Mouse (Mus musculus) liver, embryonic 13.5 days (tissue): Measurements from ENCODE around the gene Sgsm3. TPM values are rescaled to one million over a fixed set of nuclear protein-coding genes. Genes with fewer than 3 reads are reported as not detected.

Experiments
- ATAC-seq: fragments of 200-750 bp; cut with Nextera tagmentation; 2 replicates; pipeline ENCODE4 v1.8.0; 2017; ENCODE audit warnings: low read depth, mild to moderate bottlenecking, moderate number of reproducible peaks, moderate library complexity
- DNase-seq: peaks from one replicate; pipeline ENCODE4 v3.0.0; 2022
- H3K27ac ChIP-seq: fragments of 300-500 bp; sonication (generic); 2 replicates; pipeline ENCODE4 v1.5.1; 2015; ENCODE audit warnings: moderate library complexity, mild to moderate bottlenecking, inconsistent platforms
- H3K27me3 ChIP-seq: fragments of 300-500 bp; sonication (generic); 2 replicates; pipeline ENCODE4 v1.6.1; 2015; ENCODE audit warnings: mild to moderate bottlenecking, inconsistent platforms
- H3K36me3 ChIP-seq: fragments of 300-500 bp; sonication (generic); 2 replicates; pipeline ENCODE4 v1.6.1; 2015; ENCODE audit warnings: mild to moderate bottlenecking, inconsistent platforms
- H3K4me1 ChIP-seq: fragments of 300-500 bp; sonication (generic); replicated peaks from 2 replicates; pipeline ENCODE4 v1.6.1; 2015; ENCODE audit warnings: inconsistent platforms
- H3K4me2 ChIP-seq: fragments of 300-500 bp; sonication (generic); 2 replicates; pipeline ENCODE4 v1.6.1; 2015; ENCODE audit warnings: inconsistent platforms, mild to moderate bottlenecking, moderate library complexity
- H3K4me3 ChIP-seq: fragments of 300-500 bp; sonication (generic); replicated peaks from 2 replicates; pipeline ENCODE4 v1.5.1; 2015; ENCODE audit warnings: mild to moderate bottlenecking, inconsistent platforms
- H3K9ac ChIP-seq: fragments of 300-500 bp; sonication (generic); 2 replicates; pipeline ENCODE4 v1.6.1; 2015; ENCODE audit warnings: mild to moderate bottlenecking, inconsistent platforms
- H3K9me3 ChIP-seq: fragments of 300-500 bp; sonication (generic); replicated peaks from 2 replicates; pipeline ENCODE4 v1.6.1; 2016; ENCODE audit warnings: inconsistent platforms
- WGBS: fragments of 180-500 bp; shearing (Covaris S2); methylation state at CpG from one replicate; pipeline ENCODE4 v1.1.7; 2015; ENCODE audit not compliant: insufficient replicate concordance; 5-methylcytosine and 5-hydroxymethylcytosine counted together
- polyA plus RNA-seq: library from polyadenylated mRNA; unstranded; fragments of >200 nt; fragmentation: Nextera tagmentation; extraction: Ambion mirVana; gene quantifications from 2 replicates; pipeline ENCODE4 v1.2.1, GENCODE M21; 2015

Gene Sgsm3
- polyA plus RNA-seq, 1 experiment from 2014 or later, result 12.9 TPM

GRCm38 (mm10) chr15:81010114-81010513, 32.5 kb downstream of the Sgsm3 start:
- WGBS, result 83% methylated on average over 7 of the region's 7 CpGs
- no peak overlapping the region for H3K9ac ChIP-seq
- no peaks in the 10 kb centered on the region for H3K4me1 ChIP-seq
- DNase-seq (no peak), ATAC-seq (no peak)
- H3K4me2 ChIP-seq, result no peak overlapping the region
- no peaks in the 10 kb centered on the region for H3K9me3 ChIP-seq
- no peak overlapping the region for H3K27ac ChIP-seq
- peaks cover 44% of the 10 kb centered on the region for H3K36me3 ChIP-seq
- H3K27me3 ChIP-seq, result no peaks in the 10 kb centered on the region
- H3K4me3 ChIP-seq, result no peak overlapping the region

DNA sequence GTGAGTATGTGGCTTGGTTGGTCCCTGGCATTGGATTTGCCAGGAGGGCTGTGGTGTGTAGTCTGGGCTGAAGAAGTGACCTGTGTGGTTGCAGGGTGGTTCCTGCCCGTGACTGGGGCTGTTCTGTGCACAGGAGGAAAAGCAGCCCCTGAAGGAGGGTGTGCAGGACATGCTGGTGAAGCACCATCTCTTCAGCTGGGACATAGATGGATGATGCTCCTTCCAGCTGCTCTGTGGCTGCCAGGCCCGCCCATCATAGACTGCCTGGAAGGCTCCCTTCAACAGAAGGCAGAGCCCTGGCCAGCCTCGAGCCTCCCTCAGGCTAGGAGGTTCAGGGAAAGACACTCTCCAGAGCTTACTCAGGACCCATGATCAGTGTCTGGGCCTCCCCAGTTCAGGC, 34.0 kb downstream of the Sgsm3 start:
- no peaks in the 10 kb centered on the region for H3K9me3 ChIP-seq
- H3K4me1 ChIP-seq, result no peaks in the 10 kb centered on the region
- H3K36me3 ChIP-seq, result peaks cover 55% of the 10 kb centered on the region
- no peak overlapping the region for H3K4me3 ChIP-seq
- no peak overlapping the region for H3K9ac ChIP-seq
- WGBS, result 55% methylated on average over 3 of the region's 3 CpGs
- ATAC-seq (no peak), DNase-seq (no peak)
- no peak overlapping the region for H3K27ac ChIP-seq
- H3K4me2 ChIP-seq, result no peak overlapping the region
- no peaks in the 10 kb centered on the region for H3K27me3 ChIP-seq

GRCm38 (mm10) chr15:81012359-81012758, 34.8 kb downstream of the Sgsm3 start:
- DNase-seq, result no peak
- Histone ChIP-seq H3K9me3 (no peaks in the 10 kb centered on the region), H3K36me3 (peaks cover 58% of the 10 kb centered on the region), H3K9ac (no peak overlapping the region), H3K27ac (no peak overlapping the region), H3K4me3 (no peak overlapping the region), H3K4me2 (no peak overlapping the region), H3K4me1 (no peaks in the 10 kb centered on the region), H3K27me3 (no peaks in the 10 kb centered on the region)
- ATAC-seq, result no peak
- WGBS, result 77% methylated on average over 4 of the region's 4 CpGs

DNA sequence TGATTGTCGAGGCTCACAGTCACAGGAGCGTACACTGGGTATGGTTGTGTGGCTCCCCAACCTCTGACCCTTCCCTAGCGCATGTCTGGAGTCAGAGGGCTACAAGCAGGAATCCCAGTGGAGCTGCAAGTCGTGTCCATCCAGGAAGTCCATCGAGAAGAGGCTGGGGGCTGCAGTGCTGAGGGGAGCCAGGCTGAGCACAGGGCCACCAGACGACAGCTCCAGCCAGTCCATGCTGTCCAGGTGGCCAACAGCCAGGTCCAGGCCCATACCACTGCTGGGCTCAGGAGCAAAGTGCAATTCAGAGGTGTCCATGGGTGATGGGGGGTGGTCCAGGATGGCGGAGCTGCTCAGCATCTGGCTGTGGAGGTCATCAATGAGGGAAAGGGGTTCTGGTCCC, 35.6 kb downstream of the Sgsm3 start:
- H3K27ac ChIP-seq, result no peak overlapping the region
- 75% methylated on average over 7 of the region's 7 CpGs for WGBS
- no peak overlapping the region for H3K4me2 ChIP-seq
- H3K27me3 ChIP-seq, result no peaks in the 10 kb centered on the region
- no peak overlapping the region for H3K4me3 ChIP-seq
- H3K9ac ChIP-seq, result no peak overlapping the region
- ATAC-seq, result no peak
- no peaks in the 10 kb centered on the region for H3K9me3 ChIP-seq
- H3K36me3 ChIP-seq, result peaks cover 64% of the 10 kb centered on the region
- no peaks in the 10 kb centered on the region for H3K4me1 ChIP-seq
- no peak for DNase-seq

- H3K9ac ChIP-seq, result no peak overlapping the region
- no peak overlapping the region for H3K4me3 ChIP-seq
- no peaks in the 10 kb centered on the region for H3K4me1 ChIP-seq
- 57% methylated on average over 5 of the region's 5 CpGs for WGBS
- ATAC-seq (no peak), DNase-seq (no peak)
- H3K9me3 ChIP-seq, result no peaks in the 10 kb centered on the region
- H3K4me2 ChIP-seq, result no peak overlapping the region
- peaks cover 74% of the 10 kb centered on the region for H3K36me3 ChIP-seq
- no peak overlapping the region for H3K27ac ChIP-seq
- no peaks in the 10 kb centered on the region for H3K27me3 ChIP-seq
These were observed 37.6 kb downstream of the Sgsm3 start for GRCm38 (mm10) chr15:81015068-81015744.

DNA sequence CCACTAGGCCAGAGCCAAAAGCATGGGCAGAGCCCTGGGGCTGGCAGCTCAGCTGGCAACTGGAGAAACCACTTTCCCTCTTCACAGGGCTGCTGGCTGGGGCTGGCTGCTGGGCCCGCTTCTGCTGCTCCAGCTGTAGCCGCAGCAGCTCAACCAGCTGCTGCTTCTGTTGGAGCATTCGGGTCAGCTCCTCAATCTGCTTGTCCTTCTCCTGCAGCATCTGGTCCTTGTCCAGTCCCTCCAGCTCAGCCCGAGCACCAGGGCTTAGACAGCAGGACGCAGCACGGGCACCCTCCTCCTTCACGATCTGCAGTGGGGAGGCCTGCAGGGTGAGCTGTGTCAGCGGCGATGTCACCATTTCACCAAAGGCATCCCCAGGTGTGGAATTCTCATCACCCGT, 38.9 kb downstream of the Sgsm3 start:
- peaks cover 64% of the 10 kb centered on the region for H3K36me3 ChIP-seq

GRCm38 (mm10) chr15:81017308-81017707, 39.7 kb downstream of the Sgsm3 start:
- no peak overlapping the region for H3K4me2 ChIP-seq
- H3K4me1 ChIP-seq, result peaks cover 16% of the 10 kb centered on the region
- no peak overlapping the region for H3K9ac ChIP-seq
- no peaks in the 10 kb centered on the region for H3K9me3 ChIP-seq
- WGBS, result 87% methylated on average over 7 of the region's 7 CpGs
- no peaks in the 10 kb centered on the region for H3K27me3 ChIP-seq
- no peak overlapping the region for H3K4me3 ChIP-seq
- H3K27ac ChIP-seq, result no peak overlapping the region
- peaks cover 59% of the 10 kb centered on the region for H3K36me3 ChIP-seq
- no peak for DNase-seq
- ATAC-seq, result no peak

More for the DNA sequence above, 38.9 kb downstream of the Sgsm3 start:
- 85% methylated on average over 10 of the region's 10 CpGs for WGBS
- H3K4me3 ChIP-seq, result no peak overlapping the region
- ATAC-seq (no peak), DNase-seq (no peak)
- H3K27ac ChIP-seq, result no peak overlapping the region
- H3K4me2 ChIP-seq, result no peak overlapping the region
- H3K27me3 ChIP-seq, result no peaks in the 10 kb centered on the region
- H3K9me3 ChIP-seq, result no peaks in the 10 kb centered on the region
- H3K4me1 ChIP-seq, result peaks cover 10% of the 10 kb centered on the region; the same call in 1 of the 2 replicates
- H3K9ac ChIP-seq, result no peak overlapping the region

- peaks cover 28% of the 10 kb centered on the region for H3K4me1 ChIP-seq
These were observed 43.8 kb downstream of the Sgsm3 start for GRCm38 (mm10) chr15:81021377-81021776.

DNA sequence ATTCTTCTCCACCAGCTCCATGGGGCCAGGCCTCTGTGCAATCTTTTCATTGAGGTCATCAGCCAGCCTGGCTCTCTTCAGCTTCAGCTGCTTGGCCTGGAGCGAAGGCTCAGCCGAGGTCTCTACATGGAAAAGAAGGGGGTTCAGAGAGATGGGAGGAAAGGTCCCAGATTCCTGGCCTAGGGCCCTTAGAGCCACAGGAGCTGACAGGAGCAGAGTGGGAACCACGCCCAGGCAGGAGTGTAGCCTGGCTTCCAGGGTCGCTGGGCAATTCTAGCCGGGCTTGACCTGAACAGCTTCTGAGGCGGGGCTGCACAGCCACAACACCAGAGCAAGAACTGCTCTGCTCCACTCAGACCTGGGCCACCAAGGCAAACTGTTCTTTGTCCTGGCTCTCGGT, 44.9 kb downstream of the Sgsm3 start:
- Histone ChIP-seq H3K9me3 (no peaks in the 10 kb centered on the region), H3K27ac (peak overlapping the region; percentile 14; the same call in 1 of the 2 replicates), H3K4me1 (peaks cover 39% of the 10 kb centered on the region), H3K27me3 (no peaks in the 10 kb centered on the region), H3K4me2 (no peak overlapping the region), H3K4me3 (no peak overlapping the region), H3K36me3 (peaks cover 22% of the 10 kb centered on the region), H3K9ac (no peak overlapping the region)
- no peak for DNase-seq
- ATAC-seq, result no peak
- WGBS, result 63% methylated on average over 7 of the region's 7 CpGs

More at GRCm38 (mm10) chr15:81021377-81021776, 43.8 kb downstream of the Sgsm3 start:
- H3K4me2 ChIP-seq, result no peak overlapping the region
- H3K27ac ChIP-seq, result no peak overlapping the region; the same call in 1 of the 2 replicates
- no peaks in the 10 kb centered on the region for H3K9me3 ChIP-seq
- H3K4me3 ChIP-seq, result no peak overlapping the region
- peaks cover 28% of the 10 kb centered on the region for H3K36me3 ChIP-seq
- ATAC-seq (peak; percentile 47), DNase-seq (peak; percentile 27)
- WGBS, result 20% methylated on average over 6 of the region's 6 CpGs
- no peak overlapping the region for H3K9ac ChIP-seq
- H3K27me3 ChIP-seq, result no peaks in the 10 kb centered on the region

DNA sequence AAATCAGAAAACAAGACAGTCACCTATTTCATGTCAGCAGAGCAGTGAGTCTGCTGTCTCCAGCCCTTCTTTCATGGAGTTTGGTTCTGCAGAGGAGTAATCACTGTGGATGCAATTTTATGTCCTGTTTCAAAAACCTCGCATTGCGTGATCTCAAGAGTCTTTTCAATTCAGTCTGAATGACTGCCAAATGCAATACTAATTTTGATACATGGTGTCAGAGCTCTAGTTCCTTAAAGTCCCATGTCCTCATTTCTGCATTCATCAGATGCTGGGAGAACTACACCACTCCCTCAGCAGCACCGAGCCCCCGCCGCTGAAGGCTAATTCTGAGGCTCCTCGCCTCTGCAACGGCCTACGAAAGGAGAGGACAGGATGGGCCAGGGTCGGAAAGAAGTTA, 46.3 kb downstream of the Sgsm3 start:
- H3K36me3 ChIP-seq, result peaks cover 10% of the 10 kb centered on the region
- H3K27ac ChIP-seq, result no peak overlapping the region
- no peak overlapping the region for H3K4me2 ChIP-seq
- ATAC-seq (no peak), DNase-seq (no peak)
- peaks cover 53% of the 10 kb centered on the region for H3K4me1 ChIP-seq
- H3K9me3 ChIP-seq, result no peaks in the 10 kb centered on the region
- WGBS, result 85% methylated on average over 9 of the region's 9 CpGs
- no peaks in the 10 kb centered on the region for H3K27me3 ChIP-seq
- H3K9ac ChIP-seq, result no peak overlapping the region
- no peak overlapping the region for H3K4me3 ChIP-seq

DNA sequence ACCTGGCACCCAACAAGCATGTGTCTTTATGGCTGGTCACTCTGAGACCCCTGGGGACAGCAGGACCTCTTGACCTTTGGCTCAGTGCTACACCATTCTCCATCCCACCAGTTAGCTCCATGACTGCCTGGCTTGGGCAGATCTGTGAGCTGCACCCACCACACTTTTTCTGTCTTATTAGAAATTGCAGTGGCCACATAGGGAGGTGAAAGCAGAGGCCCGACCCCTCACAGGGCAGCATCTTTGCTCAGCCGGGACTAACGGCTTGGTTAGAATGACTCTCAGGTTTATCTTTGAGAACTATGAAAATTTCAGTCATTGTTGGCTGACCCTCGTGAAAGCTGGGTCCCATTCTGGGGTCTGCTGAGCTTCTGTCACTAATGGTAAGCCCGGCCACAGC, 49.3 kb downstream of the Sgsm3 start:
- Histone ChIP-seq H3K4me2 (peak overlapping the region; percentile 25), H3K9me3 (no peaks in the 10 kb centered on the region), H3K27me3 (no peaks in the 10 kb centered on the region), H3K9ac (no peak overlapping the region), H3K4me1 (peaks cover 52% of the 10 kb centered on the region), H3K36me3 (no peaks in the 10 kb centered on the region), H3K4me3 (no peak overlapping the region), H3K27ac (peak overlapping the region; percentile 72)
- ATAC-seq (no peak), DNase-seq (no peak)
- WGBS, result 39% methylated on average over 5 of the region's 5 CpGs
